Mouse (Mus musculus) liver, postnatal 0 days (tissue): Measurements from ENCODE around the gene Elmo2. TPM values are rescaled to one million over a fixed set of nuclear protein-coding genes. Genes with fewer than 3 reads are reported as not detected.

Experiments used
- ATAC-seq: fragments of 200-750 bp; cut with Nextera tagmentation; 2 replicates; pipeline ENCODE4 v1.8.0; 2017; ENCODE audit warnings: mild to moderate bottlenecking, moderate library complexity
- DNase-seq: peaks from one replicate; pipeline ENCODE4 v3.0.0-alpha.2; 2016
- H3K27ac ChIP-seq: fragments of 300-500 bp; sonication (generic); 2 replicates; pipeline ENCODE4 v1.5.1; 2014; ENCODE audit warnings: antibody characterized with exemption, moderate library complexity, mild to moderate bottlenecking, low read depth
- H3K27me3 ChIP-seq: fragments of 300-500 bp; sonication (generic); 2 replicates; pipeline ENCODE4 v1.6.1; 2014; ENCODE audit warnings: low read length, control low read depth, mixed read lengths; ENCODE audit not compliant: insufficient read depth
- H3K36me3 ChIP-seq: fragments of 300-500 bp; sonication (generic); replicated peaks from 2 replicates; pipeline ENCODE4 v1.6.1; 2014; ENCODE audit warnings: mild to moderate bottlenecking, control low read depth, low read length, moderate library complexity, mixed read lengths; ENCODE audit not compliant: insufficient read depth
- H3K4me1 ChIP-seq: fragments of 300-500 bp; sonication (generic); 2 replicates; pipeline ENCODE4 v1.6.1; 2014; ENCODE audit warnings: antibody characterized with exemption, mild to moderate bottlenecking, control low read depth; ENCODE audit not compliant: insufficient read depth
- H3K4me2 ChIP-seq: fragments of 300-500 bp; sonication (generic); 2 replicates; pipeline ENCODE4 v1.6.1; 2014; ENCODE audit warnings: low read depth, mild to moderate bottlenecking, low read length, moderate library complexity, mixed read lengths
- H3K4me3 ChIP-seq: fragments of 300-500 bp; sonication (generic); 2 replicates; pipeline ENCODE4 v1.5.1; 2014; ENCODE audit warnings: low read depth, low read length
- H3K9ac ChIP-seq: fragments of 300-500 bp; sonication (generic); replicated peaks from 2 replicates; pipeline ENCODE4 v1.6.1; 2014; ENCODE audit warnings: mild to moderate bottlenecking, moderate library complexity
- H3K9me3 ChIP-seq: fragments of 300-500 bp; sonication (generic); 2 replicates; pipeline ENCODE4 v1.6.1; 2016; ENCODE audit warnings: mild to moderate bottlenecking, control low read depth, low read length, mixed read lengths
- CTCF ChIP-seq: sonication (generic); IDR thresholded peaks from 2 replicates; pipeline ENCODE4 v1.5.1; 2016; ENCODE audit warnings: antibody characterized with exemption, low read depth
- EP300 ChIP-seq: IDR thresholded peaks from 2 replicates; pipeline ENCODE4 v1.6.1; 2016; ENCODE audit warnings: antibody characterized with exemption, low read depth, mild to moderate bottlenecking
- WGBS: fragments of 180-500 bp; shearing (Covaris S2); extraction: QIAGEN DNeasy Blood & Tissue Kit; methylation state at CpG from one replicate; pipeline ENCODE4 v1.1.7; 2014; ENCODE audit not compliant: insufficient replicate concordance; 5-methylcytosine and 5-hydroxymethylcytosine counted together
- polyA plus RNA-seq: library from polyadenylated mRNA; unstranded; fragments of >200 nt; fragmentation: Nextera tagmentation; extraction: Ambion mirVana; gene quantifications from 2 replicates; pipeline ENCODE4 v1.2.1, GENCODE M21; 2015

Gene Elmo2
- polyA plus RNA-seq, 1 experiment from 2014 or later, result 12.3 TPM

DNA sequence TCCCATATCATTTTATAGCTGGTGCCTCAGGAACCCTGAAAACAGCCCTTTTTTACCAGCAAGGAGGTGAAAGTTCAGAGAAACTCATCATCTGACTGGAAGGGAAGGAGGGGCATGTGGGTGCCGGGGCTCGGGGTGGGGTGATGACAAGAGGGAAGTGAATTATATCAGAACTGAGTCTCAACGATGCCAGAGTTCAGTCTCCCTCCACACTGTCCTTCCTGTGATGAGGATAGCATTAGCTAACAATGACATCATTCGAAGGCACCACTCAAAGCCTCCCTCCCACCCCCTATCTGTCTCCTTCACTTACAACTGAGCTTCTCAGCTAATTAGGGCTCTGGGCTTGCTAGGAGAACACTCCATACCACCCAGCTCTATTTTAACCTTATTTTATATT is 6.8 kb downstream of the Elmo2 start:
- Histone ChIP-seq H3K36me3 (peaks cover 3% of the 10 kb centered on the region; the same call in 1 of the 2 replicates), H3K9me3 (no peaks in the 10 kb centered on the region), H3K9ac (no peak overlapping the region), H3K4me2 (no peak overlapping the region), H3K27me3 (no peaks in the 10 kb centered on the region), H3K4me3 (no peak overlapping the region), H3K27ac (peak overlapping the region; percentile 88; the same call in 1 of the 2 replicates), H3K4me1 (peaks cover 67% of the 10 kb centered on the region)
- ATAC-seq (peak; percentile 30; the same call in 1 of the 2 replicates), DNase-seq (no peak)
- no peak for TF ChIP-seq CTCF
- TF ChIP-seq EP300, result no peak
- 43% methylated on average over 4 of the region's 4 CpGs for WGBS

DNA sequence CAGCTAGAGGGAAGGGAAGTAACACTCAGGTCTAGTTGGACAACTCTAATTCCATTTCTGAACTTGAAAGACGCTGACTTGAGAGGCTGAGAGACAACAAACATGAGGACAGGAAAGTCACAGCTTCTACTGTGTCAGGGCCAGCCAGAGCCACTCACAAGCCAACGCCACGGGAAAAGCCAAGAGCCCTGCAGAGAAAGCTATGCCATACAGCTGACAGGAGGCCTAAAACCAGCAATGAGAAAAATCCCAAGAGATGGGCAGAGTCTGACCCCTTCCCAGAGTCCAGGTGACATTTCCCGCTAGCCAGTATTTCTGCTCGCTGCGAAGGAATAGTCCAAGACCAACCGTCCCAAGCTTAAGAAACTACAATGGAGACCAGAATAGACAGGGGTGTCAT is 7.3 kb downstream of the Elmo2 start:
- Histone ChIP-seq H3K4me3 (no peak overlapping the region), H3K9me3 (no peaks in the 10 kb centered on the region), H3K4me1 (peaks cover 63% of the 10 kb centered on the region), H3K9ac (no peak overlapping the region), H3K36me3 (peaks cover 8% of the 10 kb centered on the region; the same call in 1 of the 2 replicates), H3K27ac (peak overlapping the region; percentile 57), H3K4me2 (no peak overlapping the region), H3K27me3 (no peaks in the 10 kb centered on the region)
- TF ChIP-seq EP300 (no peak), CTCF (no peak)
- no peak for DNase-seq
- 70% methylated on average over 7 of the region's 7 CpGs for WGBS
- no peak for ATAC-seq

DNA sequence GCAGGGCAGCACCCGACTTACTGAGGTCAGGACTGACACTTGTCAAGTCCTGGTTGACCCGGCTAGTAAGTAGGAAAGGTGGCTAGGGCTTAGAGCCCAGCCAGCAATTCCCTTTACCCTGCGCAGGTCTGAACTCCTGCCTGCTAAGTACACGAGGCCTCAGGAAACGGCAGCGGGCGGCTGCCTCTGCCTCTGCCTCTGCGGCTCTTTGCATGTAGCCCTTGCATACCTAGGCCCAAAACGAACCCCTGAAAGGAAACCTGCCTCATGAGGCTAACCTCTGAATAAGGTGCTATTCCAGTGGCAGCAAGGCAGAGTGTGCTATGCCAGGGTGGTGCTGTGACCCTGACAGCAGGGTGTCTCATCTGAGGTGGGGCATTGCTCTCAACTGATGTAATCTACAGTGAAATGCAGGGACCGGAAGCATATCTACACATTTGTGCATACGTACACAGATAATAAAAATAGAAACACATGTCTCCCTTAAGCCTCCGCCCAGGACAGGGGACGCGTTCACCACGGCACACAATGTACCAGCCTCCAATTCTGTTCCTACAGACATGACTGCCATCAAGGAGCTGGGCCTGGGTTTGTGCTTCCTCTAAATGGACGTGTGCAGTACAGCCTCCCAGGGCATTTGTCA is 8.5 kb downstream of the Elmo2 start:
- peaks cover 55% of the 10 kb centered on the region for H3K4me1 ChIP-seq
- H3K27ac ChIP-seq, result peak overlapping the region; percentile 69
- no peaks in the 10 kb centered on the region for H3K27me3 ChIP-seq
- 30% methylated on average over 16 of the region's 16 CpGs for WGBS
- H3K4me2 ChIP-seq, result peak overlapping the region; percentile 44
- no peak for DNase-seq
- peak; percentile 37 for ATAC-seq
- H3K9ac ChIP-seq, result no peak overlapping the region
- peaks cover 12% of the 10 kb centered on the region; the same call in 1 of the 2 replicates for H3K36me3 ChIP-seq
- TF ChIP-seq CTCF, result no peak
- TF ChIP-seq EP300, result peak; percentile 21; the same call in 1 of the 2 replicates
- H3K9me3 ChIP-seq, result no peaks in the 10 kb centered on the region
- no peak overlapping the region for H3K4me3 ChIP-seq

- no peak for DNase-seq
- H3K9ac ChIP-seq, result no peak overlapping the region
- H3K4me3 ChIP-seq, result no peak overlapping the region
- no peak overlapping the region for H3K27ac ChIP-seq
- H3K4me2 ChIP-seq, result no peak overlapping the region
- no peaks in the 10 kb centered on the region for H3K27me3 ChIP-seq
- H3K9me3 ChIP-seq, result no peaks in the 10 kb centered on the region
- peak; percentile 18; the same call in 1 of the 2 replicates for ATAC-seq
- peaks cover 15% of the 10 kb centered on the region for H3K36me3 ChIP-seq
- WGBS, result 48% methylated on average over 9 of the region's 9 CpGs
- peaks cover 48% of the 10 kb centered on the region for H3K4me1 ChIP-seq
- TF ChIP-seq EP300, result no peak
- TF ChIP-seq CTCF, result 0 out of 2 replicates have a peak, but pooled peaks have one; percentile 2
Observed at GRCm38 (mm10) chr2:165316837-165317473, 9.3 kb downstream of the Elmo2 start.

GRCm38 (mm10) chr2:165316204-165316603 is 10.1 kb downstream of the Elmo2 start:
- Histone ChIP-seq H3K27ac (no peak overlapping the region), H3K4me2 (no peak overlapping the region), H3K36me3 (peaks cover 18% of the 10 kb centered on the region), H3K4me1 (peaks cover 40% of the 10 kb centered on the region), H3K27me3 (no peaks in the 10 kb centered on the region), H3K9me3 (no peaks in the 10 kb centered on the region), H3K4me3 (no peak overlapping the region), H3K9ac (no peak overlapping the region)
- TF ChIP-seq EP300 (no peak), CTCF (no peak)
- WGBS, result 89% methylated on average over 10 of the region's 10 CpGs
- DNase-seq, result no peak
- no peak for ATAC-seq

GRCm38 (mm10) chr2:165314197-165314596 is 12.1 kb downstream of the Elmo2 start:
- H3K27me3 ChIP-seq, result no peaks in the 10 kb centered on the region
- WGBS, result 79% methylated on average over 8 of the region's 8 CpGs
- no peak overlapping the region for H3K9ac ChIP-seq
- TF ChIP-seq CTCF (no peak), EP300 (no peak)
- no peaks in the 10 kb centered on the region for H3K9me3 ChIP-seq
- peaks cover 28% of the 10 kb centered on the region for H3K36me3 ChIP-seq
- no peak overlapping the region for H3K4me3 ChIP-seq
- H3K27ac ChIP-seq, result no peak overlapping the region
- DNase-seq (no peak), ATAC-seq (no peak)
- H3K4me1 ChIP-seq, result peaks cover 20% of the 10 kb centered on the region
- no peak overlapping the region for H3K4me2 ChIP-seq
